Mouse (Mus musculus) liver, postnatal 0 days (tissue): ENCODE results near the gene Timd2.

Source experiments
- CTCF ChIP-seq: sonication (generic); IDR thresholded peaks from 2 replicates; pipeline ENCODE4 v1.5.1; 2016; ENCODE audit warnings: antibody characterized with exemption, low read depth
- EP300 ChIP-seq: IDR thresholded peaks from 2 replicates; pipeline ENCODE4 v1.6.1; 2016; ENCODE audit warnings: antibody characterized with exemption, low read depth, mild to moderate bottlenecking

GRCm38 (mm10) chr11:46739501-46739900, 32.6 kb upstream of the Timd2 start:
- TF ChIP-seq CTCF (no peak), EP300 (no peak)
